Mouse (Mus musculus) MEL (cell line): ENCODE results near the gene Gemin7. TPM values are rescaled to one million over a fixed set of nuclear protein-coding genes. Genes with fewer than 3 reads are reported as not detected.

Experiments
- DNase-seq: peaks from one replicate; pipeline ENCODE4 v3.0.0; 2011; ENCODE audit warnings: low read depth, low spot score
- H3K27ac ChIP-seq: 2 replicates; pipeline ENCODE4 v1.5.1; 2012; ENCODE audit warnings: low read depth, mild to moderate bottlenecking, control low read depth, low read length, moderate library complexity; ENCODE audit not compliant: control insufficient read depth
- H3K27me3 ChIP-seq, 2 experiments: fragments of 150-350 bp in 1 of 2; sonication (generic) in 1 of 2; 2 replicates each; pipeline ENCODE4 v1.6.1; 2012; ENCODE audit warnings: low read length in 2 of 2, mild to moderate bottlenecking in 2 of 2, improper control_type of control experiment in 1 of 2, moderate library complexity in 1 of 2; ENCODE audit not compliant: insufficient read depth in 2 of 2, control insufficient read depth in 1 of 2
- H3K36me3 ChIP-seq, 2 experiments: 2 replicates each; pipeline ENCODE4 v1.6.1; 2012 to 2014; ENCODE audit warnings: low read length in 2 of 2, improper control_type of control experiment in 1 of 2, inconsistent platforms in 1 of 2, mild to moderate bottlenecking in 1 of 2; ENCODE audit not compliant: insufficient read depth in 2 of 2, control insufficient read depth in 1 of 2
- H3K4me1 ChIP-seq, 2 experiments: fragments of 150-350 bp in 1 of 2; sonication (generic) in 1 of 2; 2 replicates each; pipeline ENCODE4 v1.6.1; 2012; ENCODE audit warnings: low read length in 2 of 2, improper control_type of control experiment in 1 of 2, mild to moderate bottlenecking in 1 of 2; ENCODE audit not compliant: insufficient read depth in 2 of 2, control insufficient read depth in 1 of 2
- H3K4me3 ChIP-seq, 2 experiments: fragments of 150-350 bp in 1 of 2; sonication (generic) in 1 of 2; 2 replicates each; pipeline ENCODE4 v1.5.1; 2012; ENCODE audit warnings: low read depth in 2 of 2, low read length in 2 of 2, mild to moderate bottlenecking in 2 of 2, moderate library complexity in 2 of 2, control low read depth in 1 of 2, improper control_type of control experiment in 1 of 2; ENCODE audit not compliant: control insufficient read depth in 1 of 2, insufficient read depth in 1 of 2
- H3K79me2 ChIP-seq: 2 replicates; pipeline ENCODE4 v1.6.1; 2012; ENCODE audit warnings: mild to moderate bottlenecking, low read length, moderate library complexity; ENCODE audit not compliant: control insufficient read depth, poor library complexity, insufficient read depth
- H3K9ac ChIP-seq: 2 replicates; pipeline ENCODE4 v1.6.1; 2012; ENCODE audit warnings: low read depth, mild to moderate bottlenecking, control low read depth, low read length, moderate library complexity; ENCODE audit not compliant: control insufficient read depth, poor library complexity, severe bottlenecking
- H3K9me3 ChIP-seq: fragments of 150-350 bp; sonication (generic); replicated peaks from 2 replicates; pipeline ENCODE4 v1.6.1; 2012; ENCODE audit warnings: mild to moderate bottlenecking, low read length, improper control_type of control experiment, moderate library complexity; ENCODE audit not compliant: insufficient read depth
- CHD1 ChIP-seq: IDR thresholded peaks from 2 replicates; pipeline ENCODE4 v1.6.1; 2012; ENCODE audit warnings: low read depth, mild to moderate bottlenecking, inconsistent platforms, low read length, improper control_type of control experiment
- CHD2 ChIP-seq: IDR thresholded peaks from 2 replicates; pipeline ENCODE4 v1.6.1; 2011; ENCODE audit warnings: low read length, improper control_type of control experiment
- CTCF ChIP-seq, 3 experiments: IDR thresholded peaks in 2 of 3; conservative IDR thresholded peaks in 1 of 3; 2 replicates each; pipeline ENCODE4 v1.5.1; 2011 to 2012; ENCODE audit warnings: low read length in 3 of 3, low read depth in 2 of 3, mild to moderate bottlenecking in 2 of 3, improper control_type of control experiment in 1 of 3, inconsistent platforms in 1 of 3, mixed read lengths in 1 of 3, moderate library complexity in 1 of 3; ENCODE audit not compliant: control insufficient read depth in 1 of 3, insufficient read depth in 1 of 3, poor library complexity in 1 of 3, severe bottlenecking in 1 of 3
- E2F4 ChIP-seq: IDR thresholded peaks from 2 replicates; pipeline ENCODE4 v1.6.1; 2011; ENCODE audit warnings: low read depth, low read length, improper control_type of control experiment, borderline replicate concordance
- EP300 ChIP-seq, 2 experiments: IDR thresholded peaks; 2 replicates each; pipeline ENCODE4 v1.6.1; 2011; ENCODE audit warnings: improper control_type of control experiment in 2 of 2, low read length in 2 of 2, low read depth in 1 of 2, mild to moderate bottlenecking in 1 of 2
- ETS1 ChIP-seq: IDR thresholded peaks from 2 replicates; pipeline ENCODE4 v1.6.1; 2012; ENCODE audit warnings: low read depth, mild to moderate bottlenecking, inconsistent platforms, low read length, improper control_type of control experiment, moderate library complexity
- GATA1 ChIP-seq: IDR thresholded peaks from 2 replicates; pipeline ENCODE4 v1.6.1; 2011; ENCODE audit warnings: low read depth, low read length, improper control_type of control experiment
- HCFC1 ChIP-seq: IDR thresholded peaks from 2 replicates; pipeline ENCODE4 v1.6.1; 2012; ENCODE audit warnings: low read depth, mild to moderate bottlenecking, inconsistent platforms, low read length, improper control_type of control experiment, moderate library complexity
- JUND ChIP-seq: IDR thresholded peaks from 2 replicates; pipeline ENCODE4 v1.6.1; 2011; ENCODE audit warnings: low read depth, mild to moderate bottlenecking, improper control_type of control experiment, low read length
- KAT2A ChIP-seq: conservative IDR thresholded peaks from 2 replicates; pipeline ENCODE4 v1.6.1; 2012; ENCODE audit warnings: low read depth, low read length, improper control_type of control experiment, inconsistent platforms
- MAFK ChIP-seq: IDR thresholded peaks from 2 replicates; pipeline ENCODE4 v1.6.1; 2011; ENCODE audit warnings: low read depth, mild to moderate bottlenecking, low read length, improper control_type of control experiment, borderline replicate concordance
- MAX ChIP-seq: IDR thresholded peaks from 2 replicates; pipeline ENCODE4 v1.6.1; 2011; ENCODE audit warnings: low read length, improper control_type of control experiment
- MAZ ChIP-seq: IDR thresholded peaks from 2 replicates; pipeline ENCODE4 v1.6.1; 2012; ENCODE audit warnings: low read depth, mild to moderate bottlenecking, inconsistent platforms, low read length, improper control_type of control experiment
- MXI1 ChIP-seq: IDR thresholded peaks from 2 replicates; pipeline ENCODE4 v1.6.1; 2011; ENCODE audit warnings: mild to moderate bottlenecking, low read depth, low read length, improper control_type of control experiment
- MYB ChIP-seq: IDR thresholded peaks from 2 replicates; pipeline ENCODE4 v1.6.1; 2011; ENCODE audit warnings: mild to moderate bottlenecking, low read depth, low read length, improper control_type of control experiment
- MYC ChIP-seq: IDR thresholded peaks from 2 replicates; pipeline ENCODE4 v1.6.1; 2011; ENCODE audit warnings: low read depth, mild to moderate bottlenecking, low read length, improper control_type of control experiment, moderate library complexity
- NELFE ChIP-seq: IDR thresholded peaks from 2 replicates; pipeline ENCODE4 v1.6.1; 2011; ENCODE audit warnings: low read depth, low read length, improper control_type of control experiment
- NRF1 ChIP-seq: IDR thresholded peaks from 2 replicates; pipeline ENCODE4 v1.6.1; 2014; ENCODE audit warnings: low read depth, mild to moderate bottlenecking, inconsistent platforms, low read length, improper control_type of control experiment, moderate library complexity; ENCODE audit not compliant: poor library complexity, insufficient read depth, severe bottlenecking
- POLR2A ChIP-seq, 2 experiments: IDR thresholded peaks; 2 replicates each; pipeline ENCODE4 v1.6.1; 2011 to 2012; ENCODE audit warnings: low read length in 2 of 2, mild to moderate bottlenecking in 2 of 2, control low read depth in 1 of 2, improper control_type of control experiment in 1 of 2, low read depth in 1 of 2, moderate library complexity in 1 of 2; ENCODE audit not compliant: control insufficient read depth in 1 of 2, insufficient read depth in 1 of 2, poor library complexity in 1 of 2
- POLR2AphosphoS2 ChIP-seq: IDR thresholded peaks from 2 replicates; pipeline ENCODE4 v1.6.1; 2011; ENCODE audit warnings: low read length, improper control_type of control experiment
- POLR2AphosphoS5 ChIP-seq: IDR thresholded peaks from 2 replicates; pipeline ENCODE4 v1.6.1; 2012; ENCODE audit warnings: low read depth, borderline replicate concordance, mild to moderate bottlenecking, inconsistent platforms, low read length, moderate library complexity, mixed read lengths
- RAD21 ChIP-seq: IDR thresholded peaks from 2 replicates; pipeline ENCODE4 v1.6.1; 2011; ENCODE audit warnings: mild to moderate bottlenecking, low read depth, low read length, improper control_type of control experiment
- RCOR1 ChIP-seq: IDR thresholded peaks from 2 replicates; pipeline ENCODE4 v1.6.1; 2012; ENCODE audit warnings: low read depth, mild to moderate bottlenecking, inconsistent platforms, low read length, improper control_type of control experiment
- SIN3A ChIP-seq: IDR thresholded peaks from 2 replicates; pipeline ENCODE4 v1.6.1; 2012; ENCODE audit warnings: low read length, improper control_type of control experiment, inconsistent platforms
- SMC3 ChIP-seq: IDR thresholded peaks from 2 replicates; pipeline ENCODE4 v1.6.1; 2011; ENCODE audit warnings: low read depth, low read length, improper control_type of control experiment
- TAL1 ChIP-seq: IDR thresholded peaks from 2 replicates; pipeline ENCODE4 v1.6.1; 2012; ENCODE audit warnings: mild to moderate bottlenecking, inconsistent platforms, low read length, moderate library complexity, mixed read lengths
- TBP ChIP-seq: IDR thresholded peaks from 2 replicates; pipeline ENCODE4 v1.8.0; 2011; ENCODE audit warnings: low read depth, low read length, improper control_type of control experiment
- UBTF ChIP-seq: IDR thresholded peaks from 2 replicates; pipeline ENCODE4 v1.6.1; 2012; ENCODE audit warnings: low read depth, mild to moderate bottlenecking, inconsistent platforms, low read length, improper control_type of control experiment, moderate library complexity, borderline replicate concordance; ENCODE audit not compliant: insufficient read depth
- USF2 ChIP-seq, 2 experiments: IDR thresholded peaks; 2 replicates each; pipeline ENCODE4 v1.6.1; 2011 to 2012; ENCODE audit warnings: improper control_type of control experiment in 2 of 2, low read length in 2 of 2, borderline replicate concordance in 1 of 2, inconsistent platforms in 1 of 2, low read depth in 1 of 2, mild to moderate bottlenecking in 1 of 2; ENCODE audit not compliant: insufficient read depth in 1 of 2
- ZC3H11A ChIP-seq: IDR thresholded peaks from 2 replicates; pipeline ENCODE4 v1.6.1; 2012; ENCODE audit warnings: low read depth, mild to moderate bottlenecking, inconsistent platforms, low read length, improper control_type of control experiment
- ZMIZ1 ChIP-seq: IDR thresholded peaks from 2 replicates; pipeline ENCODE4 v1.6.1; 2012; ENCODE audit warnings: low read depth, mild to moderate bottlenecking, inconsistent platforms, low read length, improper control_type of control experiment, moderate library complexity
- polyA plus RNA-seq, 2 experiments: library from polyadenylated mRNA; stranded (reverse) in 1 of 2; unstranded in 1 of 2; fragments of >175 nt in 1 of 2; fragments of >200 nt in 1 of 2; gene quantifications; 2 replicates each; pipeline versions ENCODE4 v1.2.1 to v1.2.4; 2012; ENCODE audit warnings: low replicate concordance in 2 of 2, low read depth in 1 of 2; ENCODE audit not compliant: insufficient read length in 2 of 2, insufficient read depth in 1 of 2, missing spikeins in 1 of 2
- total RNA-seq: library from RNA; depleted of rRNA; stranded (reverse); fragments of 300-350 nt; gene quantifications from 2 replicates; pipeline ENCODE4 v1.2.3, GENCODE M21; 2012

Gene Gemin7
- total and polyA plus RNA-seq, 3 experiments: 58.0 to 78.7 TPM; not detected in 1

DNA sequence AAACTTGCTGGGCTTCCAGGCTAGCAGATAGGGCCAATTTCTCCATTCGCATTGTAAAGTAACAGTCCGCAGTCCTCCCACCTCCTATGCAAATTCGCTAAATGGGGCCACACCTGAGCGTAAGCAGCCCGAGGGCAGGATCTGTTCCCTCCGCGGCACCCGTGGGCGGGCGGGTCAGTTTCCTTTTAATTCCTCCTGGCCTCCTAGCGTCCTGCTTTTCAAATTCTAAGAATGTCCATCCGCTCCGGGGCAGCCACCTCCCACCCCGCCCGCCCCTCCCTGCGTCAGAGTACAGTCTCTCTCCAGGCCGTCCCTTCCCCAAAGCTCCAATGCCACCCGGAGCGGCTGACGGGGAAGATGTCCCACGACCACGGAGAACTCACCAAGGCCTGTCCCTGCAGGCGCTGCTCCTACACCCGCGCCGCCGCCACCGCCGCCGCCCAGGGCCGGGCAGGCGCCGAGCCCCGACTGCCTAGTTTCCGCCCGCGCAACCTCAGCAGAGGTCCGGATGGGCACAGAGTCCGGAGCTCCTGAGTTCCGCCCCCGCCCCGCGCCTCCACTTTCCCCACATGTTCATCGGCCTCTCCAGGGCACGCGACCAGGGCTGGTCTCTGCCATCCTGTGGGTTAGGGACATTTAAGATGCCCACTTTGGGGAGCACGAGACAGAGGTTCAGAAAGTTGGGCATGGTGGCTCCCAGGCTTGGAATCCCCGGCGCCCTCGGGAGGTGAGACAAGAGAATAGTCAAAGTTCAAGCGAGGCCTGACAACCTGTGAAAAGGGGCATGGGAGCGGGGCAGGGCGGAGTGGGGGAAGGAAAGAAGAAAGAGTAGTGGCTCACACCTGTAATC, 4.2 kb downstream of the Gemin7 start (continued):
- TF ChIP-seq MAFK (no peak), UBTF (no peak), EP300 (IDR thresholded peaks at IDR 0.05; ENCODE audit: low read depth in 1 of 2, low read length in 2 of 2) (0 out of 4 replicates have a peak, but pooled peaks of 1 of the 2 experiments have one; percentile 23), SMC3 (no peak; the same call in 1 of the 2 replicates), NRF1 (peak; percentile 57; the same call in 1 of the 2 replicates), MYC (no peak), NELFE (peak; percentile 87), HCFC1 (peak; percentile 89), RAD21 (no peak), ZC3H11A (no peak), ZMIZ1 (peak; percentile 90), CTCF (IDR thresholded peaks at IDR 0.05 in 2 of 3, conservative IDR thresholded peaks at IDR 0.05 in 1 of 3; ENCODE audit: control insufficient read depth in 1 of 3, insufficient read depth in 1 of 3, low read depth in 2 of 3, low read length in 3 of 3, poor library complexity in 1 of 3, severe bottlenecking in 1 of 3) (peak in 1 of 3 experiments; percentile 8; a peak in 1 of 6 replicates), E2F4 (no peak), POLR2A (IDR thresholded peaks at IDR 0.05; ENCODE audit: control insufficient read depth in 1 of 2, insufficient read depth in 1 of 2, low read depth in 1 of 2, low read length in 2 of 2, poor library complexity in 1 of 2) (peak; percentile 78 to 89; a peak in 3 of 4 replicates), ETS1 (no peak; the same call in 1 of the 2 replicates), KAT2A (peak; percentile 59; the same call in 1 of the 2 replicates), MYB (no peak), SIN3A (peak; percentile 87), TBP (peak; percentile 75), CHD2 (no peak), CHD1 (no peak), MAX (peak; percentile 83), RCOR1 (peak; percentile 16; the same call in 1 of the 2 replicates)

- DNase-seq: no peak
- H3K36me3 ChIP-seq: peaks cover 0 to 19% of the 10 kb centered on the region in 2 experiments; a peak in 3 of 4 replicates
- no peaks in the 10 kb centered on the region for H3K27me3 ChIP-seq
- TF ChIP-seq RAD21: no peak
- TF ChIP-seq POLR2AphosphoS2: no peak
- no peak for TF ChIP-seq MAZ
- TF ChIP-seq MAX: no peak
- no peak for TF ChIP-seq JUND
- no peak for TF ChIP-seq POLR2AphosphoS5
- TF ChIP-seq POLR2A (IDR thresholded peaks at IDR 0.05; ENCODE audit: control insufficient read depth in 1 of 2, insufficient read depth in 1 of 2, low read depth in 1 of 2, low read length in 2 of 2, poor library complexity in 1 of 2): no peak
- no peak for TF ChIP-seq E2F4
- TF ChIP-seq HCFC1: no peak
- TF ChIP-seq MAFK: no peak
- TF ChIP-seq GATA1: no peak
- no peak for TF ChIP-seq NELFE
- TF ChIP-seq CHD2: no peak
- no peak for TF ChIP-seq MXI1
- no peak for TF ChIP-seq TAL1
- no peak for TF ChIP-seq TBP
- no peak for TF ChIP-seq USF2 (IDR thresholded peaks at IDR 0.05; ENCODE audit: borderline replicate concordance in 1 of 2, insufficient read depth in 1 of 2, low read depth in 1 of 2, low read length in 2 of 2)
- no peak overlapping the region for H3K27ac ChIP-seq
- peaks cover 4 to 17% of the 10 kb centered on the region in 2 experiments; a peak in 3 of 4 replicates for H3K4me1 ChIP-seq
- H3K9me3 ChIP-seq: no peaks in the 10 kb centered on the region
- no peak overlapping the region for H3K4me3 ChIP-seq
- peaks cover 33% of the 10 kb centered on the region for H3K79me2 ChIP-seq
- no peak overlapping the region for H3K9ac ChIP-seq
Measured at GRCm38 (mm10) chr7:19569647-19570046, 7.7 kb downstream of the Gemin7 start.
